Mouse (Mus musculus): Measurements from ENCODE around the gene Mettl5.

DNA sequence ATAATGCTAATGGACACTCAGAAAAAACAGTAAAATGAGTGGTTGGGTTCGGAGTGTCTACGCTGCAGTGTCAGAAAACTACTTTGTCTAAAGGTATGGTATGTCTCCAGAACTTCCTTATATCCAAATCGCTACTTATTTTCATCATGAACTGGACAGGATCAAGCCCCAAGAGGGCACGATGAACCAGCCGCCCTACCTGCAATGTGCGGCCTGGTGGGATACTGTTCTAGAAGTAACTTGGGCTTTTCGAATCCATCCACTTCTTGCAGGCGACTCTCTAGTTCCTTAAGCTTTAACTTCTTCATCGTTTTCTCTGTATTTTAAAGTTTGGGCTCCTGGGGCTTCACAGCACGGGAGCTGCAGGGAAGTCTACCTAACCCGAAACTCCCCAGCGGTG is 365 bp downstream of the Mettl5 start:
- TF ChIP-seq EP300 (IDR thresholded peaks at IDR 0.05; ENCODE audit: low read depth) (no peak), CTCF (IDR thresholded peaks at IDR 0.05; ENCODE audit: low read depth) (no peak)
